Mouse (Mus musculus): ENCODE data around the gene Cpa4.

Cpa4 gene

GRCm38 (mm10) chr6:30589819-30590218 is 21.6 kb downstream of the Cpa4 start:
- DNase-seq (ENCODE audit: extremely low spot score, low read depth, low spot score), result no peak

DNA sequence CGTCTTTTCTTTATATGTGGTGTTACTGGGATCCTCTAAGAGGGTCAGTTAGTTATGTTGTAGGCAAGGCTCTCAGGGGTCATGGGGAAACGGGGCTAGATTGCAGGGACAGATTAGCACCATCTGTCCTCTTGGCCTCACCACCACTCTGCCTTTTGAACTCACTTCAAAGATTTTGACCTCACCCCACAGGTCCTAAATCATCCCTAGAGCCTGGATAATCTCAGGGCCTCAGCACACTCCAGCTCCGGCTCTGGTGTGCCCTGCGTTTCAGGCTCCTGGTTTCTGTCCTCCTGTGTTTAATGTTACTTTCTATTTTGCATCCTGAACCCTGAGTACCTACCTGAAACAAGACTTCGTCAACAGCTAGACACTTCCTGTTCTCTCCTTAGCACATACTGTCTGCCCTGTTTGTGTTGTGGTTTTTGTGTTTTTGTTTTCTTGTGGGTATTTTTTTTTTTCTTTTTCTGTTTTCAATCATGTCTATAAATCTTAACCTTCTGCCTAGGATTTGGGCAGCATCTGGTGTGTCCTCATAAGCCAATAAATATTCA is 23.8 kb downstream of the Cpa4 start:
- no peak for DNase-seq (ENCODE audit: extremely low spot score, low read depth, low spot score)

GRCm38 (mm10) chr6:30592417-30592974 is 24.3 kb downstream of the Cpa4 start:
- no peak for DNase-seq (ENCODE audit: extremely low spot score, low read depth, low spot score)

- DNase-seq (ENCODE audit: extremely low spot score, low read depth, low spot score), result no peak
Measured at GRCm38 (mm10) chr6:30594364-30594763, 26.2 kb downstream of the Cpa4 start.

- DNase-seq (ENCODE audit: extremely low spot score, low read depth, low spot score), result no peak
Measured at GRCm38 (mm10) chr6:30596230-30596898, 28.2 kb downstream of the Cpa4 start.

DNA sequence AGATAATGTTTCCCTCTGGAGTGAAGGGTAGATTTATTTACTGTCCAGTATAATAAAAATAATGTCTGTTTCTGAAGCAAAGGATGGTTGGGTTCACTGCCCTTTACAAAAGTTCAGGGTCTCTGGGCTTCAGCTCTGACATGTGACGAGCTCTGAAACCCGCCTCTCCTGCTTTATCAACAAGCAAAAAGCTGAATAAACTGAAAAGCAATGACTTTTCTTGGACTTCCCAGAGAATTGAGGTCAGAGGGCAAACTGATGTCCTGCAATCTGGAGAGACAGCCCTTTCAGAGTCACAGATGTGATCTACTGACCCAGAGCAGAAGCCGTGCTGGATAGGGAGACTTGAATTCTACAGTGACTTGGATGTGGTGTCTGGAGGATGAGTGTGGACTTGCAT is 31.9 kb downstream of the Cpa4 start:
- DNase-seq (ENCODE audit: extremely low spot score, low read depth, low spot score), result no peak

GRCm38 (mm10) chr6:30600995-30601394 is 32.8 kb downstream of the Cpa4 start:
- no peak for DNase-seq (ENCODE audit: extremely low spot score, low read depth, low spot score)

DNA sequence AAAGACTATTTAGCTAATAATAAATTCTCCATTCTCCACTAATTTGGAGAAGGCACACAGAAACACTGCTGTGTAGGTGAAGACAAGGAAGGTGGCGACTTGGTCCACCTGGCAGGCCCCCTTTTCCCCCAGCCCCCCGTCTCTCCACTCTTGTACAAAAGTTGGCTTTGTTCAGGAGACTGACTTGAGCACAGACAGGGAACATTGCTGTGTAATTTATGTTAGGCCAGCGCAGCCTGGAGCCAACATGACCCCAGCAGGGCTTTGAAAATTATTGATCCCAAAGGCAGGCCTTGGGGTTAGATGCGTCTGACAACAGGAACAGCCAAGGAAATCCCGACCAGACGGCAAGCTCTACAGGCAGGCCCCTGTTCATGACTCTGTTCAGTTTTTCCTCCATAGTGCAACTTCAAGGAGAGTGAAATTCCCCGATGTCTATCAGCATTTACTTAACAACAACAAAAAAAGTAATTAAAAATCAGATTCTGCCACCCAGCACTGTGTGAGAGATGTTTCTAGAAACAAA is 36.2 kb downstream of the Cpa4 start:
- no peak for DNase-seq (ENCODE audit: extremely low spot score, low read depth, low spot score)

- DNase-seq (ENCODE audit: extremely low spot score, low read depth, low spot score), result no peak
Measured at GRCm38 (mm10) chr6:30605111-30605510, 36.9 kb downstream of the Cpa4 start.

GRCm38 (mm10) chr6:30605672-30606071 is 37.5 kb downstream of the Cpa4 start:
- DNase-seq (ENCODE audit: extremely low spot score, low read depth, low spot score), result no peak

GRCm38 (mm10) chr6:30610710-30611109 is 42.5 kb downstream of the Cpa4 start, which contains the start of gene Cpa5:
Cpa5 (plus strand) TSS chr6:30611010.
- no peak for DNase-seq (ENCODE audit: extremely low spot score, low read depth, low spot score)

GRCm38 (mm10) chr6:30611212-30611611 is 43.0 kb downstream of the Cpa4 start:
- no peak for DNase-seq (ENCODE audit: extremely low spot score, low read depth, low spot score)

DNA sequence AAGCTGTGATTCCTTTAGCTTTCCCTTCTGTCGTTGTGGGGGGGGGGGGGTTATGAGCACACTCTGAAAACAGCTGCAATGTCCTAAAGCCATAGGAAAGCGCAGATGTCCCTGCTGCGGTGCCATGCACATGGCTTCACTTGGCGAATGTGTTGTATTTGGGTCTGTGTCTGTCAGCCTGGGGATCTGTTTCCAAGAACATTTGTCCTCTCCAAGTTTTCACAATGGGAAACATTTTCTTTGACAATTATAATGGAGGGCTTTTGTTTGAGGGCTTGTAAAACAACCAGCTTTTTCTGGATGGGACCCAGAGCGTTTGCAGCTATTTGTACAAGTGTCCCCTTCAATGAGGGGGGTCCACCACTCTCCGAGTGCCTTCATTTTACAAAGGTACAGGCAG is 46.1 kb downstream of the Cpa4 start:
- DNase-seq (ENCODE audit: extremely low spot score, low read depth, low spot score), result no peak

DNA sequence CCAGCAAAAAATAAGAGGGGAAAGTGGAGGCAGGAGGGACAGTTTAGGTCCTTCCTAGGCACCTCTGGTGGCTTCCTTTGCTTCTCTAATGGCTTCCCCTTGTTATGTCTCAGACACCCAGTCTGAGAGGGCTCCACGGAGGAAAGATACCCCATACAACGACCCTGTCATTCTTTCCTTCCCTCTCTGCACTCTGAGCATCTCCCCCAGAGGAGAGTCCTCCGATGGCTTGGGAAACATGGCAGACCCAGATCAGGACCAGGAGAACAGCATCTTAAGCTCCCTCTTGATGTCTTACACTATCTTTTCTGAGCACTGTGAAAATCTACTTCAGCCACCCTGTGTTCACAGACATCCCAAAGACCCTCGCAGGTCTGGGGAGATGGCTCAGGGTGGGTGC is 47.6 kb downstream of the Cpa4 start:
- no peak for DNase-seq (ENCODE audit: extremely low spot score, low read depth, low spot score)

DNA sequence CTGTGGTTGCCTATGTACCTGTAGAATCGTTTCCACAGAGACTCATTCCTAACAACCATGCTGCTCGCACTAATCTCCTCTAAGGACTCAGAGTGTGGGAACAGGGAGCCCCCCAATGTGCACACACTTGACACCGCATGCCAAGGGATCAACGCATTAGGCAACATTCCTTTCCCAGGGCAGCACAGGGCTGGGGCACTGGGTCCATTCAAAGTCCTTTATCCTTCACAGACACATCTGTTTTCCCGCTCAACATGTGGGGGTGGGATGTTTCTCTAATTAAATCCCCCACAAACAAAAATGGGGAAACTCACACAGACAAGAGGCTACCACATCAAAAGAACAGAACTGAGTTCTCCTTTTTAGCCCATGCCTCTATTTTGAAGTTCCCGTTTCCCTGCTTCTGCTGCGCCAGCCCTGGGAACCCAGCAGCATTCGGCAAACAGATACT is 48.3 kb downstream of the Cpa4 start:
- no peak for DNase-seq (ENCODE audit: extremely low spot score, low read depth, low spot score)

DNA sequence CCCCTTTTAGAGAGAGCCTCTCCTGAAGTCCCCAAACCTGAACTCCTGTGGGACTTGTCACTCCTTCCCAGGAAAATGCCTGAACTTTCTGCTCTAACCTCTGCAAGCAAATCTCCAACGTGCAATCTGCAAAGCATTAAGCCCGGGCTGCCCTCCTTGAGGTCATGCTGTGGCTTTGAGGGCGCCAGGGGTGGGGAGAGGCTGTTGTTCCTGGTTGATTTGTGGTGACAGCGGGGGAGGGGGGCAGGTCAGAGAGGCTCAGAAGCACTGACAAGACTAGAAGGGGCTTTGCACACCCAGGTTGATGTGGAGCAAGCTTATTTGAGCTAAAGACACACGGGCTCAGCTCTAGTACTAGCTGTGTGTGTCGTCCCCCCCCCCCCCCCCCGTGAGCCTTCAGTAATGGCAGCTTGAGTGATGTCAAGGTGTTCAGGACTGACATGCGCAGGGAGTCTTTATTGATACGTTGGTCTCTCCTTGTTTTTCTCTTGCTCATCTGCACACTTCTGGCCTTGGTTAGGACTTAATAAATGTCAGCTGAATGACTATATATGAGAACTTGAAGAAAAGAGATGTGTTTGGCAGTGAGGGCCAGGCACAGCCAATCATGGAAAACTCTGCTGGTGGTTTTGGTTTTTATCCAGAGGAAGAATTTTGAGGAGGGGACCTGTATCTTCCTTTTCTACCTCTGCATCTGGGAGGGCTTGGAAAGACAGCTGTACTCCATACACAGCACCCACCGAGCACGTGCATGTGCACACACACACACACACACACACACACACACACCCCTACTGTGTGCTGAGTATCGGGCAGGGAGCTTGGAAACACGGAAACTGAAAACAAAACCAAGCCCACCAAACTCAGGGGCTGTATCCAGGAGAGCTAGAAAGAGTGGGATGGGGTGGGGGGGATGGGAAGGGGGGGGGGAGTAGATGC is 49.1 kb downstream of the Cpa4 start:
- DNase-seq (ENCODE audit: extremely low spot score, low read depth, low spot score), result no peak

DNA sequence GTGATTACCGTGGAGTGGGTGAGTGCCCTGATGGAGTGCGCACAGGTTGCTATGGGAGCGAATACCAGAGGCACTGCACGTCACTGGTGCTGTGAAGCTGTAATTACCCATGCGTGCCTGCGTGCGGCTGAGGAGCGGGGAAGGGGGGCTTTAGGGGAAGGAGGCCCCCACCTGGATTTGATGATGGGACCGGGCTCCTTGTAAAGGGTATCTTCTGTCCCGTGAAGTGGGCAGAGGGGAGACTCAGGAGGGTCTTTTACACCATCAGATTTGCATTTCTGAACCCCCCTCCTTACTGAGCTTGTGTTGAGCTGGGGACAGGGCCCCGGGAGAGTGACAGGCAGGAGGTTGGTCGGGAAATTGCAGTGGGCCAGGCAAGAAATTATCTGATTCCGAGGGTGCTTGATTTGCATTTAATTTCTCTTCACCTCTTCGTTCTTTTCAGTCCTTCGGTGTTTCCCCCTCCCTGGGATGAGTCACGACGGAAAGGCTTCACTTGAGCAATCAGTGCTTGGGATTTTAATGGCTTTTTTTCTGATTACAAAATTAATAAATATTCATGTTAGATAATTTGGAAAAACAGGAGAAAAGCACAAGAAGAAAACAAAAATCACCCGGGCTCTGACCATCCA is 49.9 kb downstream of the Cpa4 start:
- no peak for DNase-seq (ENCODE audit: extremely low spot score, low read depth, low spot score)

GRCm38 (mm10) chr6:30618735-30619134 is 50.6 kb downstream of the Cpa4 start:
- DNase-seq (ENCODE audit: extremely low spot score, low read depth, low spot score), result no peak

- DNase-seq (ENCODE audit: extremely low spot score, low read depth, low spot score), result no peak
Measured at GRCm38 (mm10) chr6:30619606-30620005, 51.4 kb downstream of the Cpa4 start.

- DNase-seq (ENCODE audit: extremely low spot score, low read depth, low spot score), result no peak
Measured at GRCm38 (mm10) chr6:30620591-30620990, 52.4 kb downstream of the Cpa4 start.

DNA sequence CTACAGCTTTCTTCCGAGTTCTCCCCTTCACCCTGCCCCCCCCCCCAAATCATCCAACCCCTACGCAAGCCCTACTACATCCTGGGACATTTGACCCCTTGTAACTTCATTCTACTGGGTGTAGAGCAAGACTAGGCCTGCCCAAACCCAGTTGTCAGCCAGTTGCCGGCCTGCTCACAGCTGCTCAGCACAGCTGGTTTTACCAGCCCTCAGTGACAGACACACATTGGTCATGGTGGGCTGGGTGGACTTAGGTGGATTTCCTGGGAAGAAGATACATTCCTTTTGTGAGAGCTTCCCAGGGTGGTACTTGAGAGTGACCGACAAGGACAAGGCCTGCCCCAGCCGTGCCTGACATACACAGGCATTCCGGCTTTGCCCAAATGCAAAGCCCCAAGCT is 52.8 kb downstream of the Cpa4 start:
- DNase-seq (ENCODE audit: extremely low spot score, low read depth, low spot score), result no peak

Measured in hindlimb bud, embryonic 11.5 days (tissue).